Mouse (Mus musculus): ENCODE measurements at regions not wholly inside any gene's neighbourhood (a gene's known extent, or its start where the extent isn't known, plus 50 kb on each side); places are given as distances from the start of the nearest gene placed in this dataset.

- TF ChIP-seq CTCF (IDR thresholded peaks at IDR 0.05; ENCODE audit: low read depth, low read length) = no peak
- no peak for TF ChIP-seq EP300 (IDR thresholded peaks at IDR 0.05; ENCODE audit: insufficient read depth, low read depth, low read length)
These were observed 476.2 kb downstream of the Cdh9 start for GRCm38 (mm10) chr15:17204739-17205138.
